Mouse (Mus musculus) E14TG2a.4 (cell line): Measurements from ENCODE around the gene Sprr2a3.
"Not testable (repeated sequence)": the region's sequence is repeated elsewhere in the genome, so short reads cannot be mapped to it uniquely, and the experiment has no call there.

ENCODE experiments used
- CTCF ChIP-seq: conservative IDR thresholded peaks from 2 replicates; pipeline ENCODE4 v1.5.1; 2014; ENCODE audit warnings: low read length
- NANOG ChIP-seq: IDR thresholded peaks from 2 replicates; pipeline ENCODE4 v1.6.1; 2014; ENCODE audit warnings: borderline replicate concordance, low read length, mixed read lengths

GRCm38 (mm10) chr3:92285101-92285500 is at the start of gene Sprr2a3:
- TF ChIP-seq CTCF, NANOG: not testable (repeated sequence)
